Mouse (Mus musculus) thymus, adult 2 months (tissue): Measurements from ENCODE around the gene Gm17018. TPM values are rescaled to one million over a fixed set of nuclear protein-coding genes. Genes with fewer than 3 reads are reported as not detected.
A peak's percentile ranks its signal among the peaks of the same experiment; 100 is the strongest.

Source experiments
- DNase-seq: peaks from one replicate; pipeline ENCODE4 v3.0.0; 2021
- H3K27ac ChIP-seq: fragments of 200-500 bp; 2 replicates; pipeline ENCODE4 v1.5.1; 2012; ENCODE audit warnings: low read length, control low read depth; ENCODE audit not compliant: control insufficient read depth, insufficient read depth
- H3K27me3 ChIP-seq: fragments of 200-500 bp; 2 replicates; pipeline ENCODE4 v1.6.1; 2012; ENCODE audit warnings: mild to moderate bottlenecking, low read length, moderate library complexity, mixed read lengths; ENCODE audit not compliant: control insufficient read depth, insufficient read depth
- H3K36me3 ChIP-seq: fragments of 200-500 bp; 2 replicates; pipeline ENCODE4 v1.6.1; 2012; ENCODE audit warnings: mild to moderate bottlenecking, low read length, moderate library complexity; ENCODE audit not compliant: control insufficient read depth, insufficient read depth
- H3K4me1 ChIP-seq: fragments of 200-500 bp; replicated peaks from 2 replicates; pipeline ENCODE4 v1.6.1; 2012; ENCODE audit warnings: low read length; ENCODE audit not compliant: control insufficient read depth, insufficient read depth
- H3K4me3 ChIP-seq: fragments of 200-500 bp; 2 replicates; pipeline ENCODE4 v1.5.1; 2012; ENCODE audit warnings: mild to moderate bottlenecking, low read length, control low read depth, moderate library complexity; ENCODE audit not compliant: control insufficient read depth, insufficient read depth
- CTCF ChIP-seq: fragments of 200-500 bp; IDR thresholded peaks from 2 replicates; pipeline ENCODE4 v1.5.1; 2012; ENCODE audit warnings: mild to moderate bottlenecking, control low read depth, low read length, moderate library complexity, borderline replicate concordance; ENCODE audit not compliant: control insufficient read depth, poor library complexity, insufficient read depth; ENCODE audit errors: extremely low read depth
- POLR2A ChIP-seq: fragments of 200-500 bp; IDR thresholded peaks from 2 replicates; pipeline ENCODE4 v1.6.1; 2012; ENCODE audit warnings: mild to moderate bottlenecking, low read length, control low read depth, moderate library complexity; ENCODE audit not compliant: control insufficient read depth, poor library complexity, insufficient read depth; ENCODE audit errors: extremely low read depth
- WGBS: fragments of 180-500 bp; shearing (Covaris S2); methylation state at CpG from one replicate; pipeline ENCODE4 v1.1.7; 2018; 5-methylcytosine and 5-hydroxymethylcytosine counted together
- polyA plus RNA-seq: library from polyadenylated mRNA; depleted of rRNA; stranded (reverse); fragments of >200 nt; gene quantifications from 2 replicates; pipeline ENCODE4 v1.2.3, GENCODE M21; 2012

Gm17018 gene
- polyA plus RNA-seq, 1 experiment, result 11.9 TPM

- Histone ChIP-seq H3K27me3 (no peaks in the 10 kb centered on the region), H3K4me1 (peaks cover 48% of the 10 kb centered on the region), H3K4me3 (no peak overlapping the region), H3K27ac (peak overlapping the region; percentile 84), H3K36me3 (no peaks in the 10 kb centered on the region)
- no peak for TF ChIP-seq POLR2A
- TF ChIP-seq CTCF, result no peak
- DNase-seq, result peak; percentile 65
- WGBS, result 5% methylated on average over 10 of the region's 10 CpGs
Measured at GRCm38 (mm10) chr19:45527931-45528534, 32.4 kb upstream of the Gm17018 start.

GRCm38 (mm10) chr19:45529294-45529693 is 31.1 kb upstream of the Gm17018 start:
- Histone ChIP-seq H3K36me3 (no peaks in the 10 kb centered on the region), H3K4me3 (no peak overlapping the region), H3K4me1 (peaks cover 48% of the 10 kb centered on the region), H3K27ac (peak overlapping the region; percentile 84), H3K27me3 (no peaks in the 10 kb centered on the region)
- no peak for TF ChIP-seq CTCF
- TF ChIP-seq POLR2A, result no peak
- DNase-seq, result no peak
- WGBS, result 45% methylated on average over 5 of the region's 5 CpGs

- H3K27ac ChIP-seq, result peak overlapping the region; percentile 1; the same call in 1 of the 2 replicates
- H3K27me3 ChIP-seq, result no peaks in the 10 kb centered on the region
- H3K4me3 ChIP-seq, result no peak overlapping the region
- 17% methylated on average over 15 of the region's 15 CpGs for WGBS
- H3K36me3 ChIP-seq, result no peaks in the 10 kb centered on the region
- no peak for DNase-seq
- TF ChIP-seq POLR2A (no peak), CTCF (no peak)
- peaks cover 48% of the 10 kb centered on the region for H3K4me1 ChIP-seq
Measured at GRCm38 (mm10) chr19:45530200-45530995, 30.0 kb upstream of the Gm17018 start.

- H3K4me3 ChIP-seq, result no peak overlapping the region
- TF ChIP-seq POLR2A, result no peak
- TF ChIP-seq CTCF, result no peak
- no peak overlapping the region for H3K27ac ChIP-seq
- no peaks in the 10 kb centered on the region for H3K36me3 ChIP-seq
- peaks cover 48% of the 10 kb centered on the region for H3K4me1 ChIP-seq
- WGBS, result 57% methylated on average over 6 of the region's 6 CpGs
- H3K27me3 ChIP-seq, result no peaks in the 10 kb centered on the region
- no peak for DNase-seq
Measured at GRCm38 (mm10) chr19:45531554-45531953, 28.9 kb upstream of the Gm17018 start.

GRCm38 (mm10) chr19:45533617-45534016 is 26.8 kb upstream of the Gm17018 start:
- Histone ChIP-seq H3K27me3 (no peaks in the 10 kb centered on the region), H3K36me3 (no peaks in the 10 kb centered on the region), H3K4me1 (peaks cover 29% of the 10 kb centered on the region), H3K27ac (no peak overlapping the region), H3K4me3 (no peak overlapping the region)
- DNase-seq, result no peak
- TF ChIP-seq POLR2A (no peak), CTCF (no peak)
- 52% methylated on average over 7 of the region's 7 CpGs for WGBS

- Histone ChIP-seq H3K27ac (no peak overlapping the region), H3K36me3 (no peaks in the 10 kb centered on the region), H3K27me3 (no peaks in the 10 kb centered on the region), H3K4me1 (peaks cover 12% of the 10 kb centered on the region), H3K4me3 (no peak overlapping the region)
- no peak for DNase-seq
- TF ChIP-seq POLR2A (no peak), CTCF (no peak)
- whole genome bisulfite sequencing, result 94% methylated on average over 8 of the region's 8 CpGs
Measured at GRCm38 (mm10) chr19:45535214-45535735, 25.1 kb upstream of the Gm17018 start.
